Mouse (Mus musculus) ovary, postnatal 36 days (tissue): ENCODE results near the gene Zpr1.

Experiments
- DNase-seq: peaks from one replicate; pipeline ENCODE4 v3.0.0; 2022; ENCODE audit warnings: low spot score, mixed read lengths

The Zpr1 gene

DNA sequence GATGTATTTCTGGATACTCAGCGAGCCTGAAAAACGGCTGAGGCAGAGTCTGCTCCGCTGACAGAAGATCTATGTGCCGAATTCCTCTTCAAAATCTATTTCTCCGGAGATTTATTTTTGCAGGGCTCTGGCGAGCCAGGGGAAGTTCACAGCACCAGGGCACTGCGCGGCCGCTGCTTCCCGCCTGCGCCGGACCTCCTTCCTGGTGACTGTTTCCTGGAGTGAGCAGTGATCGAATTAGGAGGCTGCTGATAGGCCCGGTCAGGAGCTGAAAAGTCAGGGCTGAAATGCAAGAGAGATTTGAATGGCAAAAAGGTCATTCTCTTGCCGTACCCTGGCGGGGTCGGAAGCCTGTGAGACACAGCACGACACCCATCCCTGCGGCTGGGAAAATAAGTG lies 56.4 kb downstream of the Zpr1 start:
- DNase-seq: no peak

DNA sequence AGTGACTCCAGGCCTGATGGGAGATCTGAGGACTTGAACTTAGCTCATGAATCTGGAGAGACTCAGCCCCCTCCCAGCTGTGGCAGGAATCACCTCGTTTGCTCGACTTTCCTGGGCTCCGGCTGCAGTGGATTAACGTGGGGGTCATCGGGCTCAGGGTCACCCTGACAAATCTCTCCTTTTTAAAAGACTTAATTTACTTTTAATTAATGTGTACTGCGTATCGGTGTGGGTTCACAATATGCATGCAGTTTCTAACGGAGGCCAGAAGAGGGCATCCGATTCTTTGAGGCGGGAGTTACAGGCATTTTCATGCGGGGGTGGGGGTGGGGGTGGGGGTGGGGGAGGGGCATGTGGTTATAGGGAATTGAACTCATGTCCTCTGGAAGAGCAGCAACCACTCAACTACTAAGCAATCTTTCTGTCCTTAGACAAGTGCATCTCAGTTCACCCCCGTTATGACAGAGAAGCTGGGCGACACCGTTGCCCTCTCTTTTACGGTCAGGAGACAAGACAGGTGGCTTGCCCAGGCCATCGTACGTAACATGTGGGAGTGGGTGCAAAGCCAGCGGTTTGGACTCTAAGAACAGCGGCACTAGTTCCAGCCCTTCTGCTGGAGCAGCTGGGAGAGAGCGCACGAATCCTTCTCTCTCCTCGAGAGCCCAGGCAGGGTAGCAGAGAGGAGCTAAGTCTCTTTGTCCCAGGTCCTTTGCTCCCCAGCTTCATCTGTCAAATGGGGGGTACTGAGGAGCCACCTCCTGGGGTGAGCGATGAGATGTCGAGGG lies 57.1 kb downstream of the Zpr1 start:
- no peak for DNase-seq

DNA sequence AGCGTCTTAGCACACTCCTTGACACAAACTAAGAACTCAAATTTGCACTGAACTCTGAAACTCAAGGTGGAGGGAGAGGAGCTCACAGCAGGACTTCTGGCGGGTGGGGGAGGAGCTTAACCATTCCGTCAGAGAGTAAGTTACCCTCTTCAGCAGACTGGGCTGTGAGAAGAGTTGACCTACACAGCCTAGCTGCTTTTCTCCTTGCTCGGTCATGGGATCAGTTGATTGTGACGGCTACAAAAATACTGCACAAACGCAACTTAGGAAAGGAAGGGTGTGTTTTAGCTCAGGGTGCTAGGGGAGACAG lies 57.7 kb downstream of the Zpr1 start:
- DNase-seq: no peak

DNA sequence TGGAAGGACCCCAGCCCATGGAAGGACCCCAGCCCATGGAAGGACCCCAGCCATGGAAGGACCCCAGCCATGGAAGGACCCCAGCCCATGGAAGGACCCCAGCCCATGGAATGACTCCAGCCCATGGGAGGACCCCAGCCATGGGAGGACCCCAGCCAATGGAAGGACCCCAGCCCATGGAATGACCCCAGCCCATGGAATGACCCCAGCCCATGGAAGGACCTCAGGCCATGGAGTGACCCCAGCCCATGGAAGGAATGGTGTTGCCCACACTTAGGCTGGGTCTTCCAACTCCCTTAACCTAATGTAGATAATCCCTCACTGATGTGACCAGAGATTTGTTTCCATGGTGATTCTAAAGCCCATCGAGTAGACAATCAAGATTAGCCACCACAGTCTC lies 58.4 kb downstream of the Zpr1 start:
- no peak for DNase-seq
